Mouse (Mus musculus) MEL (cell line): ENCODE results near the gene Gtse1. TPM values are rescaled to one million over a fixed set of nuclear protein-coding genes. Genes with fewer than 3 reads are reported as not detected.

ENCODE experiments used
- DNase-seq: peaks from one replicate; pipeline ENCODE4 v3.0.0; 2011; ENCODE audit warnings: low read depth, low spot score
- H3K27ac ChIP-seq: 2 replicates; pipeline ENCODE4 v1.5.1; 2012; ENCODE audit warnings: low read depth, mild to moderate bottlenecking, control low read depth, low read length, moderate library complexity; ENCODE audit not compliant: control insufficient read depth
- H3K27me3 ChIP-seq, 2 experiments: fragments of 150-350 bp in 1 of 2; sonication (generic) in 1 of 2; 2 replicates each; pipeline ENCODE4 v1.6.1; 2012; ENCODE audit warnings: low read length in 2 of 2, mild to moderate bottlenecking in 2 of 2, improper control_type of control experiment in 1 of 2, moderate library complexity in 1 of 2; ENCODE audit not compliant: insufficient read depth in 2 of 2, control insufficient read depth in 1 of 2
- H3K36me3 ChIP-seq, 2 experiments: 2 replicates each; pipeline ENCODE4 v1.6.1; 2012 to 2014; ENCODE audit warnings: low read length in 2 of 2, improper control_type of control experiment in 1 of 2, inconsistent platforms in 1 of 2, mild to moderate bottlenecking in 1 of 2; ENCODE audit not compliant: insufficient read depth in 2 of 2, control insufficient read depth in 1 of 2
- H3K4me1 ChIP-seq, 2 experiments: fragments of 150-350 bp in 1 of 2; sonication (generic) in 1 of 2; 2 replicates each; pipeline ENCODE4 v1.6.1; 2012; ENCODE audit warnings: low read length in 2 of 2, improper control_type of control experiment in 1 of 2, mild to moderate bottlenecking in 1 of 2; ENCODE audit not compliant: insufficient read depth in 2 of 2, control insufficient read depth in 1 of 2
- H3K4me3 ChIP-seq, 2 experiments: fragments of 150-350 bp in 1 of 2; sonication (generic) in 1 of 2; 2 replicates each; pipeline ENCODE4 v1.5.1; 2012; ENCODE audit warnings: low read depth in 2 of 2, low read length in 2 of 2, mild to moderate bottlenecking in 2 of 2, moderate library complexity in 2 of 2, control low read depth in 1 of 2, improper control_type of control experiment in 1 of 2; ENCODE audit not compliant: control insufficient read depth in 1 of 2, insufficient read depth in 1 of 2
- H3K79me2 ChIP-seq: 2 replicates; pipeline ENCODE4 v1.6.1; 2012; ENCODE audit warnings: mild to moderate bottlenecking, low read length, moderate library complexity; ENCODE audit not compliant: control insufficient read depth, poor library complexity, insufficient read depth
- H3K9ac ChIP-seq: 2 replicates; pipeline ENCODE4 v1.6.1; 2012; ENCODE audit warnings: low read depth, mild to moderate bottlenecking, control low read depth, low read length, moderate library complexity; ENCODE audit not compliant: control insufficient read depth, poor library complexity, severe bottlenecking
- H3K9me3 ChIP-seq: fragments of 150-350 bp; sonication (generic); replicated peaks from 2 replicates; pipeline ENCODE4 v1.6.1; 2012; ENCODE audit warnings: mild to moderate bottlenecking, low read length, improper control_type of control experiment, moderate library complexity; ENCODE audit not compliant: insufficient read depth
- BHLHE40 ChIP-seq: IDR thresholded peaks from 2 replicates; pipeline ENCODE4 v1.6.1; 2012; ENCODE audit warnings: low read depth, mild to moderate bottlenecking, inconsistent platforms, low read length, improper control_type of control experiment, borderline replicate concordance
- CTCF ChIP-seq, 3 experiments: IDR thresholded peaks in 2 of 3; conservative IDR thresholded peaks in 1 of 3; 2 replicates each; pipeline ENCODE4 v1.5.1; 2011 to 2012; ENCODE audit warnings: low read length in 3 of 3, low read depth in 2 of 3, mild to moderate bottlenecking in 2 of 3, improper control_type of control experiment in 1 of 3, inconsistent platforms in 1 of 3, mixed read lengths in 1 of 3, moderate library complexity in 1 of 3; ENCODE audit not compliant: control insufficient read depth in 1 of 3, insufficient read depth in 1 of 3, poor library complexity in 1 of 3, severe bottlenecking in 1 of 3
- E2F4 ChIP-seq: IDR thresholded peaks from 2 replicates; pipeline ENCODE4 v1.6.1; 2011; ENCODE audit warnings: low read depth, low read length, improper control_type of control experiment, borderline replicate concordance
- EP300 ChIP-seq, 2 experiments: IDR thresholded peaks; 2 replicates each; pipeline ENCODE4 v1.6.1; 2011; ENCODE audit warnings: improper control_type of control experiment in 2 of 2, low read length in 2 of 2, low read depth in 1 of 2, mild to moderate bottlenecking in 1 of 2
- ETS1 ChIP-seq: IDR thresholded peaks from 2 replicates; pipeline ENCODE4 v1.6.1; 2012; ENCODE audit warnings: low read depth, mild to moderate bottlenecking, inconsistent platforms, low read length, improper control_type of control experiment, moderate library complexity
- KAT2A ChIP-seq: conservative IDR thresholded peaks from 2 replicates; pipeline ENCODE4 v1.6.1; 2012; ENCODE audit warnings: low read depth, low read length, improper control_type of control experiment, inconsistent platforms
- MAX ChIP-seq: IDR thresholded peaks from 2 replicates; pipeline ENCODE4 v1.6.1; 2011; ENCODE audit warnings: low read length, improper control_type of control experiment
- MAZ ChIP-seq: IDR thresholded peaks from 2 replicates; pipeline ENCODE4 v1.6.1; 2012; ENCODE audit warnings: low read depth, mild to moderate bottlenecking, inconsistent platforms, low read length, improper control_type of control experiment
- MEF2A ChIP-seq: IDR thresholded peaks from 2 replicates; pipeline ENCODE4 v1.6.1; 2014; ENCODE audit warnings: low read depth, mild to moderate bottlenecking, inconsistent platforms, low read length, improper control_type of control experiment; ENCODE audit not compliant: poor library complexity, insufficient replicate concordance, severe bottlenecking; ENCODE audit errors: extremely low read depth
- MXI1 ChIP-seq: IDR thresholded peaks from 2 replicates; pipeline ENCODE4 v1.6.1; 2011; ENCODE audit warnings: mild to moderate bottlenecking, low read depth, low read length, improper control_type of control experiment
- MYC ChIP-seq: IDR thresholded peaks from 2 replicates; pipeline ENCODE4 v1.6.1; 2011; ENCODE audit warnings: low read depth, mild to moderate bottlenecking, low read length, improper control_type of control experiment, moderate library complexity
- NELFE ChIP-seq: IDR thresholded peaks from 2 replicates; pipeline ENCODE4 v1.6.1; 2011; ENCODE audit warnings: low read depth, low read length, improper control_type of control experiment
- POLR2AphosphoS5 ChIP-seq: IDR thresholded peaks from 2 replicates; pipeline ENCODE4 v1.6.1; 2012; ENCODE audit warnings: low read depth, borderline replicate concordance, mild to moderate bottlenecking, inconsistent platforms, low read length, moderate library complexity, mixed read lengths
- SIN3A ChIP-seq: IDR thresholded peaks from 2 replicates; pipeline ENCODE4 v1.6.1; 2012; ENCODE audit warnings: low read length, improper control_type of control experiment, inconsistent platforms
- SMC3 ChIP-seq: IDR thresholded peaks from 2 replicates; pipeline ENCODE4 v1.6.1; 2011; ENCODE audit warnings: low read depth, low read length, improper control_type of control experiment
- TAL1 ChIP-seq: IDR thresholded peaks from 2 replicates; pipeline ENCODE4 v1.6.1; 2012; ENCODE audit warnings: mild to moderate bottlenecking, inconsistent platforms, low read length, moderate library complexity, mixed read lengths
- TCF12 ChIP-seq: IDR thresholded peaks from 2 replicates; pipeline ENCODE4 v1.6.1; 2014; ENCODE audit warnings: low read depth, mild to moderate bottlenecking, inconsistent platforms, low read length, improper control_type of control experiment, moderate library complexity
- USF1 ChIP-seq: IDR thresholded peaks from 2 replicates; pipeline ENCODE4 v1.6.1; 2014; ENCODE audit warnings: low read depth, mild to moderate bottlenecking, inconsistent platforms, low read length, improper control_type of control experiment, moderate library complexity
- ZC3H11A ChIP-seq: IDR thresholded peaks from 2 replicates; pipeline ENCODE4 v1.6.1; 2012; ENCODE audit warnings: low read depth, mild to moderate bottlenecking, inconsistent platforms, low read length, improper control_type of control experiment
- ZKSCAN1 ChIP-seq: IDR thresholded peaks from 2 replicates; pipeline ENCODE4 v1.6.1; 2012; ENCODE audit warnings: low read depth, mild to moderate bottlenecking, inconsistent platforms, low read length, improper control_type of control experiment, moderate library complexity
- ZNF384 ChIP-seq: IDR thresholded peaks from 2 replicates; pipeline ENCODE4 v1.6.1; 2012; ENCODE audit warnings: low read depth, mild to moderate bottlenecking, inconsistent platforms, low read length, improper control_type of control experiment
- polyA plus RNA-seq, 2 experiments: library from polyadenylated mRNA; stranded (reverse) in 1 of 2; unstranded in 1 of 2; fragments of >175 nt in 1 of 2; fragments of >200 nt in 1 of 2; gene quantifications; 2 replicates each; pipeline versions ENCODE4 v1.2.1 to v1.2.4; 2012; ENCODE audit warnings: low replicate concordance in 2 of 2, low read depth in 1 of 2; ENCODE audit not compliant: insufficient read length in 2 of 2, insufficient read depth in 1 of 2, missing spikeins in 1 of 2
- total RNA-seq: library from RNA; depleted of rRNA; stranded (reverse); fragments of 300-350 nt; gene quantifications from 2 replicates; pipeline ENCODE4 v1.2.3, GENCODE M21; 2012; rRNA removed

The Gtse1 gene
- total and polyA plus RNA-seq, 3 experiments: 22.6 to 38.3 TPM; not detected in 1

GRCm38 (mm10) chr15:85919892-85920248 lies 60.3 kb downstream of the Gtse1 start:
- Histone ChIP-seq H3K4me3 (no peak overlapping the region), H3K36me3 (no peaks in the 10 kb centered on the region), H3K4me1 (no peaks in the 10 kb centered on the region), H3K9me3 (no peaks in the 10 kb centered on the region), H3K9ac (no peak overlapping the region), H3K27me3 (no peaks in the 10 kb centered on the region; a peak in 1 of 4 replicates)
- TF ChIP-seq MAZ (no peak), SMC3 (no peak), TAL1 (no peak), EP300 (IDR thresholded peaks at IDR 0.05; ENCODE audit: low read depth in 1 of 2, low read length in 2 of 2) (no peak), BHLHE40 (no peak), ZKSCAN1 (no peak), TCF12 (no peak), ETS1 (no peak), POLR2AphosphoS5 (no peak), MYC (no peak), MXI1 (no peak), SIN3A (no peak)
- TF ChIP-seq, all 39 proteins: peak for 0
- H3K79me2 ChIP-seq: no peaks in the 10 kb centered on the region
- DNase-seq: no peak
- H3K27ac ChIP-seq: no peak overlapping the region

GRCm38 (mm10) chr15:85921855-85922254 lies 62.3 kb downstream of the Gtse1 start:
- TF ChIP-seq SIN3A (no peak), ZNF384 (no peak), NELFE (no peak), ZC3H11A (no peak), MXI1 (no peak), MEF2A (no peak), EP300 (IDR thresholded peaks at IDR 0.05; ENCODE audit: low read depth in 1 of 2, low read length in 2 of 2) (no peak), USF1 (no peak), CTCF (IDR thresholded peaks at IDR 0.05 in 2 of 3, conservative IDR thresholded peaks at IDR 0.05 in 1 of 3; ENCODE audit: control insufficient read depth in 1 of 3, insufficient read depth in 1 of 3, low read depth in 2 of 3, low read length in 3 of 3, poor library complexity in 1 of 3, severe bottlenecking in 1 of 3) (no peak), KAT2A (no peak), MAX (no peak), E2F4 (no peak)
- TF ChIP-seq, all 39 proteins: peak for 0
- Histone ChIP-seq H3K27ac (no peak overlapping the region), H3K27me3 (no peaks in the 10 kb centered on the region; a peak in 1 of 4 replicates), H3K36me3 (no peaks in the 10 kb centered on the region), H3K79me2 (no peaks in the 10 kb centered on the region), H3K4me1 (no peaks in the 10 kb centered on the region), H3K9ac (no peak overlapping the region), H3K4me3 (no peak overlapping the region), H3K9me3 (no peaks in the 10 kb centered on the region)
- DNase-seq: no peak

Other genes with a start within 250 kb of the Gtse1 start
- 0.27 and 0.29 TPM in 2 replicates for gene Ppara, start 124.8 kb upstream of the Gtse1 start, total RNA-seq
- gene Ppara, start 124.8 kb upstream of the Gtse1 start, polyA plus RNA-seq: under 1 TPM in 1 of 2 experiments, not detected in 1; 0.78 TPM
- 30.5 and 34.4 TPM in 2 replicates for gene Cdpf1, start 48.0 kb upstream of the Gtse1 start, total RNA-seq
- 10 to 100 TPM in 1 of 2 experiments, not detected in 1; 44.0 TPM for gene Cdpf1, start 48.0 kb upstream of the Gtse1 start, polyA plus RNA-seq
- 0.20 and 0.27 TPM in 2 replicates for gene Pkdrej, start 38.0 kb upstream of the Gtse1 start, total RNA-seq
- under 1 TPM in 1 of 2 experiments, not detected in 1; 0.56 TPM for gene Pkdrej, start 38.0 kb upstream of the Gtse1 start, polyA plus RNA-seq
- gene Ttc38, start 27.4 kb upstream of the Gtse1 start, total RNA-seq: 1.8 and 2.1 TPM in 2 replicates
- gene Ttc38, start 27.4 kb upstream of the Gtse1 start, polyA plus RNA-seq: 1 to 10 TPM in 1 of 2 experiments, not detected in 1; 4.2 TPM
- 19.1 and 21.9 TPM in 2 replicates for gene Trmu, start 19.6 kb downstream of the Gtse1 start, total RNA-seq
- gene Trmu, start 19.6 kb downstream of the Gtse1 start, polyA plus RNA-seq: 10 to 100 TPM in 1 of 2 experiments, not detected in 1; 22.2 TPM
- gene Celsr1, start 174.0 kb downstream of the Gtse1 start, total RNA-seq: 0.12 and 0.16 TPM in 2 replicates
- gene Celsr1, start 174.0 kb downstream of the Gtse1 start, polyA plus RNA-seq: under 1 TPM in 1 of 2 experiments, not detected in 1; 0.42 TPM
- 34.1 and 43.1 TPM in 2 replicates for gene Gramd4, start 197.9 kb downstream of the Gtse1 start, total RNA-seq
- 10 to 100 TPM; 35.2 to 38.0 TPM for gene Gramd4, start 197.9 kb downstream of the Gtse1 start, polyA plus RNA-seq